Mouse (Mus musculus) liver, embryonic 14.5 days (tissue): ENCODE measurements around the gene Kif7. TPM values are rescaled to one million over a fixed set of nuclear protein-coding genes. Genes with fewer than 3 reads are reported as not detected.

Experiments used
- ATAC-seq: fragments of 200-750 bp; cut with Nextera tagmentation; 2 replicates; pipeline ENCODE4 v1.8.0; 2017; ENCODE audit warnings: moderate number of reproducible peaks, mild to moderate bottlenecking, moderate library complexity; ENCODE audit not compliant: insufficient read depth
- DNase-seq, 3 experiments: peaks; one replicate each; pipeline ENCODE4 v3.0.0-alpha.2; 2012 to 2013; ENCODE audit warnings: low read depth in 3 of 3, low spot score in 3 of 3
- H3K27ac ChIP-seq: fragments of 300-500 bp; sonication (generic); 2 replicates; pipeline ENCODE4 v1.5.1; 2014; ENCODE audit warnings: moderate library complexity, mild to moderate bottlenecking, control low read depth, inconsistent platforms
- H3K27me3 ChIP-seq: fragments of 300-500 bp; sonication (generic); 2 replicates; pipeline ENCODE4 v1.6.1; 2014; ENCODE audit warnings: mild to moderate bottlenecking, low read length, moderate library complexity; ENCODE audit not compliant: control insufficient read depth, insufficient read depth
- H3K36me3 ChIP-seq: fragments of 300-500 bp; sonication (generic); replicated peaks from 2 replicates; pipeline ENCODE4 v1.6.1; 2014; ENCODE audit warnings: low read depth; ENCODE audit not compliant: control insufficient read depth, insufficient read depth
- H3K4me1 ChIP-seq, 2 experiments: fragments of 200-500 bp in 1 of 2; fragments of 300-500 bp in 1 of 2; sonication (generic) in 1 of 2; replicated peaks; 2 replicates each; pipeline ENCODE4 v1.6.1; 2012 to 2014; ENCODE audit warnings: antibody characterized with exemption in 1 of 2, inconsistent platforms in 1 of 2, low read length in 1 of 2; ENCODE audit not compliant: control insufficient read depth in 2 of 2, insufficient read depth in 2 of 2
- H3K4me2 ChIP-seq: fragments of 300-500 bp; sonication (generic); 2 replicates; pipeline ENCODE4 v1.6.1; 2014; ENCODE audit warnings: low read depth, mild to moderate bottlenecking, control low read depth, moderate library complexity
- H3K4me3 ChIP-seq, 2 experiments: fragments of 200-500 bp in 1 of 2; fragments of 300-500 bp in 1 of 2; sonication (generic) in 1 of 2; 2 replicates each; pipeline ENCODE4 v1.5.1; 2012 to 2014; ENCODE audit warnings: low read depth in 2 of 2, low read length in 2 of 2, mild to moderate bottlenecking in 2 of 2, control low read depth in 1 of 2, inconsistent platforms in 1 of 2, moderate library complexity in 1 of 2; ENCODE audit not compliant: insufficient read depth in 1 of 2
- H3K9ac ChIP-seq: fragments of 300-500 bp; sonication (generic); replicated peaks from 2 replicates; pipeline ENCODE4 v1.6.1; 2014; ENCODE audit warnings: mild to moderate bottlenecking, control low read depth, moderate library complexity
- H3K9me3 ChIP-seq: fragments of 300-500 bp; sonication (generic); 2 replicates; pipeline ENCODE4 v1.6.1; 2016; ENCODE audit warnings: low read length, mixed read lengths; ENCODE audit not compliant: control insufficient read depth
- CTCF ChIP-seq: IDR thresholded peaks from 2 replicates; pipeline ENCODE4 v1.5.1; 2016; ENCODE audit warnings: antibody characterized with exemption, low read depth, control low read depth
- EP300 ChIP-seq: IDR thresholded peaks from 2 replicates; pipeline ENCODE4 v1.6.1; 2016; ENCODE audit warnings: antibody characterized with exemption, low read depth
- WGBS: fragments of 180-500 bp; shearing (Covaris S2); extraction: QIAGEN DNeasy Blood & Tissue Kit; methylation state at CpG from one replicate; pipeline ENCODE4 v1.1.7; 2014; ENCODE audit not compliant: insufficient replicate concordance; 5-methylcytosine and 5-hydroxymethylcytosine counted together
- polyA plus RNA-seq, 2 experiments: library from polyadenylated mRNA; depleted of rRNA in 1 of 2; stranded (reverse) in 1 of 2; unstranded in 1 of 2; fragments of >200 nt; fragmentation: Nextera tagmentation in 1 of 2; extraction: Ambion mirVana in 1 of 2; gene quantifications; 2 replicates each; pipeline versions ENCODE4 v1.2.1 to v1.2.3; 2012 to 2014

The Kif7 gene
- polyA plus RNA-seq, 2 experiments, result 0.15 to 0.56 TPM

GRCm38 (mm10) chr7:79705210-79705609 lies 10.3 kb downstream of the Kif7 start:
- Histone ChIP-seq H3K4me2 (no peak overlapping the region), H3K9me3 (no peaks in the 10 kb centered on the region), H3K27me3 (peaks cover 14% of the 10 kb centered on the region), H3K9ac (no peak overlapping the region), H3K4me1 (no peaks in the 10 kb centered on the region), H3K4me3 (no peak overlapping the region), H3K36me3 (no peaks in the 10 kb centered on the region), H3K27ac (no peak overlapping the region)
- no peak for DNase-seq
- no peak for ATAC-seq
- TF ChIP-seq CTCF (no peak), EP300 (no peak)
- 71% methylated on average over 5 of the region's 5 CpGs for WGBS

DNA sequence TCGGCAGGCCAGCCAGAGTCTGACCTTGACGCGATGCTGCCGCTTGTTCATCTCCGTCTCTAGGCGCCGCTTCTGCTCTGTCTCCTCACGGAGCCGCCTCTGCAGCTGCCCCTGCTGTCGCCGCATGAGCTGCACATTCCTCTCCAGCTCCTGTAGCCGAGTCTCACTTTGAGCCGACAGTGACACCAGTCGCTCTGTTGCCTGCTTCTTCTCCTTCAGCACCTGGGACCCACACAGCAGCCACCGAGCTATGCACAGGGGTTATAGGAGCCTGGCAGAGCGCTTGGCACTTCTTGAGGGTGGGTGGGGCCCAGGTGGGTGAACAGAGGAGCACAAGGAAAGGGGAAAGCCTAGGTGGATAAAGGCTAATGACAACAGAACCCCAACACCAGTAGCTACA lies 12.8 kb downstream of the Kif7 start:
- no peak for TF ChIP-seq EP300
- no peak for TF ChIP-seq CTCF
- Histone ChIP-seq H3K27me3 (no peaks in the 10 kb centered on the region), H3K4me2 (no peak overlapping the region), H3K27ac (no peak overlapping the region), H3K4me3 (no peak overlapping the region), H3K9ac (no peak overlapping the region), H3K9me3 (no peaks in the 10 kb centered on the region), H3K36me3 (peaks cover 4% of the 10 kb centered on the region), H3K4me1 (no peaks in the 10 kb centered on the region)
- DNase-seq (no peak), ATAC-seq (no peak)
- WGBS, result 82% methylated on average over 16 of the region's 16 CpGs

- Histone ChIP-seq H3K9me3 (no peaks in the 10 kb centered on the region), H3K4me3 (no peak overlapping the region), H3K4me2 (no peak overlapping the region), H3K36me3 (peaks cover 62% of the 10 kb centered on the region), H3K4me1 (no peaks in the 10 kb centered on the region), H3K9ac (no peak overlapping the region), H3K27ac (no peak overlapping the region), H3K27me3 (no peaks in the 10 kb centered on the region)
- ATAC-seq (no peak), DNase-seq (no peak)
- no peak for TF ChIP-seq EP300
- TF ChIP-seq CTCF, result no peak
- 66% methylated on average over 8 of the region's 8 CpGs for WGBS
Measured at GRCm38 (mm10) chr7:79696495-79696894, 19.0 kb downstream of the Kif7 start.

DNA sequence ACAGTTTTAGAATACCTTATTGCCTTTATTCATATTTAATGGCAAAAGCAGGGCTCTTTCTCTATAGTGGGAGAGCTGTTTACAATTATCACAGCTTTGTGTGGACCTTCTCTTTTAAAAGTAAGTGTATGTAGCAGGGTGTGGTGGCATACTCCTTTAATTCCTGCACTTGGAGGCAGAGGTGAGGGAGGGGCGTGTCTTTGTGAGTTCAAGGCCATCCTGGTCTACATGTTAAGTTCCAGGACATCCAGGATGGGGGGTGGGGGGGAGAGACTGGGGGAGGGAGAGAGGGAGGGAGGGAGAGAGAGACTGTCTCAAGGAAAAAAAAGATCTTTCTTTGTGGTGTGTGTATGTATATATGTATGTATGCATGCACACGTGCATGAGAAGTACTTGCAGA lies 35.3 kb downstream of the Kif7 start:
- peaks cover 88% of the 10 kb centered on the region for H3K36me3 ChIP-seq
- WGBS, result 81% methylated on average over 2 of the region's 2 CpGs
- TF ChIP-seq CTCF, result no peak
- no peak overlapping the region for H3K4me3 ChIP-seq
- DNase-seq (no peak), ATAC-seq (no peak)
- H3K4me1 ChIP-seq, result no peaks in the 10 kb centered on the region
- H3K27ac ChIP-seq, result no peak overlapping the region
- no peak overlapping the region for H3K4me2 ChIP-seq
- H3K9ac ChIP-seq, result no peak overlapping the region
- no peaks in the 10 kb centered on the region for H3K27me3 ChIP-seq
- H3K9me3 ChIP-seq, result no peaks in the 10 kb centered on the region

- H3K4me1 ChIP-seq, result no peaks in the 10 kb centered on the region
- H3K4me2 ChIP-seq, result no peak overlapping the region
- peaks cover 87% of the 10 kb centered on the region for H3K36me3 ChIP-seq
- no peak overlapping the region for H3K4me3 ChIP-seq
- no peak overlapping the region for H3K27ac ChIP-seq
- no peak for DNase-seq
- TF ChIP-seq EP300 (no peak), CTCF (no peak)
- no peaks in the 10 kb centered on the region for H3K27me3 ChIP-seq
- no peaks in the 10 kb centered on the region for H3K9me3 ChIP-seq
- no peak for ATAC-seq
- H3K9ac ChIP-seq, result no peak overlapping the region
Measured at GRCm38 (mm10) chr7:79679186-79679585, 36.3 kb downstream of the Kif7 start.
